Mouse (Mus musculus): ENCODE measurements around the gene Bptf. TPM values are rescaled to one million over a fixed set of nuclear protein-coding genes. Genes with fewer than 3 reads are reported as not detected.

Gene Bptf
- polyA plus RNA-seq, 1 experiment = 76.8 TPM

DNA sequence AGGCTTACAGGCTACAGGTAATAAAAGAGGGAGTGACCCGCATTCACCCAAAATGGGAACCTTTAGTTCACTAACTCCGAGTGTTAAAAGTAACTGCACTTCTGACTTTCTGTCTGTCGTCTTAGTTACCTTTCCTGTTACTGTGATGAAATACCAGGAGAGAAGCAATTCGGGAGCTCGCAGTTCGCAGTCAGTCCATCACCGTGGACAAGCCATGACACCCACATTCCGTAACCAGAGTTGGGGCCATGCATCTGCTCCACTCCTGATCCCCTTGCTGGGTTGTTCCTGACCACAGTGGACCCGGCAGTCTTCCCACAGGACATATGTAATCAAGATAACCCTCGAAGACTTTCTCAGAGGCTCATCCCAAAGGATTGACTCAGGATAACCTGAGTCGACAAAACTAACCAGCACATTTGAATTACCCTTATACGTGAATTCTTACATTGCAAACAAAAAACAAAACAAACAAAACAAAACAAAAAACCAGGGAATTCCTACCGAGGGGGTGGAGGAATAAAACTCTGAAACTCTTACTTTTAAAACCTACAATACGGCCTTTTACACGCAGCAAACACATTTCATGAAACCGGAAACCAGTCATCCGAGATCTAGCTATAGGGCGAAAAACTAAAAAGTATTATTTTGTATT is 120.1 kb downstream of the Bptf start:
- no peak for TF ChIP-seq CTCF (IDR thresholded peaks at IDR 0.05; ENCODE audit: insufficient read depth, low read depth, low read length)
- no peak for TF ChIP-seq POLR2A (IDR thresholded peaks at IDR 0.05; ENCODE audit: insufficient read depth, low read depth, low read length)
- peak overlapping the region; percentile 64 for H3K4me3 ChIP-seq (ENCODE audit: insufficient read depth, low read depth, low read length)
- peak overlapping the region; percentile 71 for H3K27ac ChIP-seq (ENCODE audit: insufficient read depth, low read depth, low read length)
- peaks cover 4% of the 10 kb centered on the region; the same call in 1 of the 2 replicates for H3K4me1 ChIP-seq (ENCODE audit: control insufficient read depth, insufficient read depth, low read length)
- WGBS = 33% methylated on average over 18 of the region's 18 CpGs

GRCm38 (mm10) chr11:107011171-107011570 is 120.8 kb downstream of the Bptf start:
- WGBS = 77% methylated on average over 7 of the region's 7 CpGs
- Histone ChIP-seq H3K27ac (ENCODE audit: insufficient read depth, low read depth, low read length) (no peak overlapping the region), H3K4me3 (ENCODE audit: insufficient read depth, low read depth, low read length) (no peak overlapping the region), H3K4me1 (ENCODE audit: control insufficient read depth, insufficient read depth, low read length) (peaks cover 4% of the 10 kb centered on the region; the same call in 1 of the 2 replicates)
- TF ChIP-seq CTCF (IDR thresholded peaks at IDR 0.05; ENCODE audit: insufficient read depth, low read depth, low read length) (no peak), POLR2A (IDR thresholded peaks at IDR 0.05; ENCODE audit: insufficient read depth, low read depth, low read length) (no peak)

GRCm38 (mm10) chr11:107010447-107010846 is 121.5 kb downstream of the Bptf start:
- WGBS = 98% methylated on average over 3 of the region's 3 CpGs
- TF ChIP-seq POLR2A (IDR thresholded peaks at IDR 0.05; ENCODE audit: insufficient read depth, low read depth, low read length) (no peak), CTCF (IDR thresholded peaks at IDR 0.05; ENCODE audit: insufficient read depth, low read depth, low read length) (no peak)
- H3K4me3 ChIP-seq (ENCODE audit: insufficient read depth, low read depth, low read length) = no peak overlapping the region
- peaks cover 4% of the 10 kb centered on the region; the same call in 1 of the 2 replicates for H3K4me1 ChIP-seq (ENCODE audit: control insufficient read depth, insufficient read depth, low read length)
- no peak overlapping the region for H3K27ac ChIP-seq (ENCODE audit: insufficient read depth, low read depth, low read length)

DNA sequence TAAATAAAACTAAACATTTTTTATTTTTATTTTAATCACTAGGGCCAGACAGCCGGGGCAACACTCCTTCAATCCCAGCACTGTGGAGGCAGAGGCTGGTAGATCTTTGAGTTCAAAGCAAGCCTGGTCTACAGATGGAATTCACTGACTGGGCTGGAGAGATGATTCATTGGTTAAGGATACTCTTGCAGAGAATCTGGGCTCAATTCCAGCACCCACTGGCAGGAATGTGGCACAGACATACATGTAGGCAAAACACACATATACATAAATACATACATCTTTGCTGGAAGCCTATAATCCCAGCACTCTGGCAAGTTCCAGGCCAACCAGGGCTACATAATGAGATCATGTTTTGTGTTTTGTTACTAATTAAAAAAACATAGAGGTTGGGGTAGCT is 126.4 kb downstream of the Bptf start:
- H3K4me3 ChIP-seq (ENCODE audit: insufficient read depth, low read depth, low read length) = no peak overlapping the region
- no peaks in the 10 kb centered on the region for H3K4me1 ChIP-seq (ENCODE audit: control insufficient read depth, insufficient read depth, low read length)
- 80% methylated on average over 1 of the region's 1 CpGs for WGBS
- no peak for TF ChIP-seq POLR2A (IDR thresholded peaks at IDR 0.05; ENCODE audit: insufficient read depth, low read depth, low read length)
- no peak for TF ChIP-seq CTCF (IDR thresholded peaks at IDR 0.05; ENCODE audit: insufficient read depth, low read depth, low read length)
- no peak overlapping the region for H3K27ac ChIP-seq (ENCODE audit: insufficient read depth, low read depth, low read length)

GRCm38 (mm10) chr11:107001760-107002675 is 129.9 kb downstream of the Bptf start:
- H3K27ac ChIP-seq (ENCODE audit: insufficient read depth, low read depth, low read length) = no peak overlapping the region
- H3K4me1 ChIP-seq (ENCODE audit: control insufficient read depth, insufficient read depth, low read length) = peaks cover 6% of the 10 kb centered on the region; the same call in 1 of the 2 replicates
- TF ChIP-seq CTCF (IDR thresholded peaks at IDR 0.05; ENCODE audit: insufficient read depth, low read depth, low read length) (no peak), POLR2A (IDR thresholded peaks at IDR 0.05; ENCODE audit: insufficient read depth, low read depth, low read length) (no peak)
- no peak overlapping the region for H3K4me3 ChIP-seq (ENCODE audit: insufficient read depth, low read depth, low read length)
- 25% methylated on average over 8 of the region's 8 CpGs for WGBS

DNA sequence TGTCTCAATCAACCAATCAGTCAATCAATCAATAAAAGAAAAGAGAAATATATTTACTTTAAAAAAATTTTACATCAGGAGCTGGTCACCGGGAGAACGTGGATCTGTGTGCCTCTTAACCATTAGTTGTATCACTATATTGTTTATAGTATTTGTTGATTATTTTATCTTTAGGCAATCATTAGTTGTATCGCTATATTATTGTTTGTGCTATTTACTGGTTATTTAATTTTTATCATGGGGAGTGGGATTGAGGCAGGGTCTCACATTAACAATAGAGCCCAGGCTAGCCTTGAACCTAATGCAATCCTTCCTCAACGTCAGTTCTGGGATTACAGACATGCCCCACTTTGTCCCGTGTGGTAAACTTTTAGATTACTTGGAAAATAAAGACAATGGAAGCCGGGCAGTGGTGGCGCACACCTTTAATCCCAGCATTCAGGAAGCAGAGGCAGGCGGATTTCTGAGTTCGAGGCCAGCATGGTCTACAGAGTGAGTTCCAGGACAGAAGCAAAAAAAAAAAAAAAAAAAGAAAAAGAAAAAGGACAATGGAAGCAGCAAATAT is 131.9 kb downstream of the Bptf start:
- Histone ChIP-seq H3K4me1 (ENCODE audit: control insufficient read depth, insufficient read depth, low read length) (peaks cover 6% of the 10 kb centered on the region; the same call in 1 of the 2 replicates), H3K4me3 (ENCODE audit: insufficient read depth, low read depth, low read length) (no peak overlapping the region), H3K27ac (ENCODE audit: insufficient read depth, low read depth, low read length) (peak overlapping the region; percentile 76; the same call in 1 of the 2 replicates)
- no peak for TF ChIP-seq CTCF (IDR thresholded peaks at IDR 0.05; ENCODE audit: insufficient read depth, low read depth, low read length)
- WGBS = 82% methylated on average over 9 of the region's 9 CpGs

DNA sequence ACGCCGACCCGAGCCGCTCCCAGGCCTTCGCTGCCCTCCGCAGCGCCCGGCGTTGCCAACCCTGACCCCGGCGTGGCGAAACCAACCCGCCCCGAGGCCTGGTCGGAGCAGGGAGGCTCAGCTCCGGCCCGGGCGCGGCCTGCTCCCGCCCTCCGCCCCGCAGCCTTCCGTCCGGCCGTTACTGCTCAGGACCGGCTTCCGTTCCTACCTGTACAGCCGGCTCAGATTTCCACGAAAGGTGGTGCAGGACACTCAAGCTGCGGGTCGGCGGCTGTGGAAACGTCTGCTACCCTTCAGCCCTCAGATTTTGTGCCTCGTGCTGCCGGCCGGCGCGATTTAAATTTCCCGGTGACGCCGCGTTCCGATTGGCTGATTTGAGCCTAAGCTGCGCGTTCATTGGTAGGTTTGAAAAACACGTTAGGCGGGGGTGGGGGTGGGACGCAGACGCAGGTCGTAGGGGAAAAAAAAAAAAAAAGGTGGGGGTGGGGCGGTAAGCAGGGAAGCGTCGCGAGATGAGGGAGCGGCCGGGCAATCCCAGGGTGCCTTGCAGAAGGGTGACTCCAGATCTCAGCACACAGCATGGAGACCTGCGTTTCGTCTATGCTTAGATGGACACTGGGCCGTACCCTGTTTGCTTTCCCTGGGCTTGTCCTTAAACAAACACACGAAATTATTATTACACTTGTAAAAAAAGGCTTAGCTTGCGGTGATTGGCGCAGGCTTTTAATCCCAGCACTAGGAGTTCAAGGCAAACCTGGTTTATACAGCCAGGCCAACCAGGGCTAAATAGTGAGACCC is 132.6 kb downstream of the Bptf start, which contains the start of gene Kpna2:
Gene Kpna2, minus strand, starts transcription at position 391 of the 798 bp plus-strand sequence.
- H3K27ac ChIP-seq (ENCODE audit: insufficient read depth, low read depth, low read length) = peak within 1 kb of the TSS; percentile 76
- WGBS = under 1% methylated on average over 60 of the region's 62 CpGs
- TF ChIP-seq POLR2A (IDR thresholded peaks at IDR 0.05; ENCODE audit: insufficient read depth, low read depth, low read length) (peak; percentile 60; the same call in 1 of the 2 replicates), CTCF (IDR thresholded peaks at IDR 0.05; ENCODE audit: insufficient read depth, low read depth, low read length) (no peak)
- peaks cover 6% of the 10 kb centered on the region; the same call in 1 of the 2 replicates for H3K4me1 ChIP-seq (ENCODE audit: control insufficient read depth, insufficient read depth, low read length)
- peak within 1 kb of the TSS; percentile 78 for H3K4me3 ChIP-seq (ENCODE audit: insufficient read depth, low read depth, low read length)

DNA sequence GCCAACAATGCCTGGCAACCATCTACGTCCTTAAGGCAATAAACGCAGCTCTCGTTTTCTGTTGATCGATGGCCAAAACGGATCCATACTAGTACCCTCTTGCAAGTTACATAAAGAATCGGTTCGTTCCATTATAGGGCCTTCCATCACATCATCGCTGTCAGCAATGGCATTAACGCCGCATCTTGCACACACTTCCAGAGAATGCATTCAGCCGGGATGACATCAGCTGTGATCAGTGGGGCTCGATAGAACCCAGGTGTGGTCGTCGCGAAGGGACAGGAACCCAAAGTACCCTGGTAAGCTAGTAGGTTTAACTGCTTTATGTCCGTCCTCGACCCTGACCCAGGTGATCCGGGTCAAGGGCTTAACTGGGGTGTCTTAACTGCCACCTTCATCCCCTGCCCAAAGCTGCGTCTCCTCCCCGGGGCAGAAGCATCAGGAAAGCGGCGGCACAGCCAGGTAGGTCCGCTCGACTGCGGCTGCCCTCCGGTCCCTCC is 133.2 kb downstream of the Bptf start:
- H3K27ac ChIP-seq (ENCODE audit: insufficient read depth, low read depth, low read length) = no peak overlapping the region
- peak overlapping the region; percentile 78 for H3K4me3 ChIP-seq (ENCODE audit: insufficient read depth, low read depth, low read length)
- peaks cover 6% of the 10 kb centered on the region; the same call in 1 of the 2 replicates for H3K4me1 ChIP-seq (ENCODE audit: control insufficient read depth, insufficient read depth, low read length)
- no peak for TF ChIP-seq POLR2A (IDR thresholded peaks at IDR 0.05; ENCODE audit: insufficient read depth, low read depth, low read length)
- no peak for TF ChIP-seq CTCF (IDR thresholded peaks at IDR 0.05; ENCODE audit: insufficient read depth, low read depth, low read length)
- WGBS = under 1% methylated on average over 26 of the region's 26 CpGs

Data from olfactory bulb, adult 2 months (tissue).